ENCODE assay signal across 7 mouse cellular contexts in the genomic region with DNA sequence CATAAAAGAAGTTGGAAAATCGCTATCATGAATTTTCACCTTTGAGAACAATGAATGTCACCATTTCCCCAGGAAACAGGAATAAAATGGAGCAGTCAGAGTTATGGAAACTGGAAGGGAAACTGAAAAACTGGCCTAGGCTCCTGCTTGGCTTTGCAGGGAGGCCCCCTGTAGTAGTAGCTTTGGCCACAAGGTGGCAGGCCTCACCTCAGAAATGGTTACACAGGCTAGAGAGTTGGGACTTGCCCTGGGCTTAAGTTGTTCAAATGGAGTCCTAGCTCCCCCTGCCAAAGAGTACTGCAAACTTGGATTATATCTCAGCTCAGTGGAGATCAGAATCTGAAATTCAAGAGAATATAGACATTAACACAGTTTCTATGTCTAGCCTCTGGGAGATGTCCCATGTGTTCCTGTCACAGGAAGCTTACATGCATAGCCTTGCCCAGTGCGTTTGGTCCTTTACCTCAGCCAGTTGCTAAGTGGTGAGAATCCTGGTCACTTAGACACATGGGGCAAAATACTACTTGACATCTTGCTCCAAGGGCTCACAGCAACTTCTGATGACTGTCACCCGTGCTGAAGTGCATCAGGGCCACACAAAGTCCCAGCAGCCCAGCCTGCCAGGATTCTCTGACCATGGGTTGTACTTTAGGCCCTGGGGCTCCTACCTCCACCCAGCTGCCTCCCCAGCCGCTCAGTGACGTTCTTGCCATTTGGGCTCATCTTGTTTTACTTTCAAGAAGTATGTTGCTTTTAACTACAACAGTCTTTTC. TPM values are rescaled to one million over a fixed set of nuclear protein-coding genes. Genes with fewer than 3 reads are reported as not detected.
DNase-seq lines count a peak whose midpoint lies in the region; ATAC-seq lines count a peak whose summit lies in the region.

No protein-coding gene starts in this region.

- H3K27me3 ChIP-seq in intestine, embryonic 16.5 days (replicated peaks; ENCODE audit: control insufficient read depth, insufficient read depth, low read length): no peaks in the 10 kb centered on the region
- H3K27me3 ChIP-seq in midbrain, embryonic 13.5 days: no peaks in the 10 kb centered on the region

- intact Hi-C loops in left cerebral cortex, postnatal 25 days (cut with DNase I): loop anchor here (1.0 kb wide), 2 partner anchors 146 to 153 kb away; partner anchors contain the start of genes Nxn and Timm22

- 0 out of 2 replicates have a peak overlapping the region, but pooled peaks have one; percentile 5 for H3K27ac ChIP-seq in intestine, embryonic 16.5 days (ENCODE audit: low read length)
- H3K27ac ChIP-seq in midbrain, embryonic 13.5 days: no peak overlapping the region

- no peaks in the 10 kb centered on the region for H3K36me3 ChIP-seq in intestine, embryonic 16.5 days (ENCODE audit: control insufficient read depth, insufficient read depth, low read length)
- H3K36me3 ChIP-seq in midbrain, embryonic 13.5 days: peaks cover 42% of the 10 kb centered on the region

- peak; percentile 85 to 96 for DNase-seq in adrenal gland, adult (ENCODE audit: inconsistent age in 2 of 2, low spot score in 1 of 2)
- DNase-seq in embryo, embryonic 10.5 days (ENCODE audit: low spot score): peak; percentile 91
- peak; percentile 76 for DNase-seq in gastrocnemius, postnatal 25 days
- DNase-seq in left cerebral cortex, postnatal 25 days (ENCODE audit: low spot score in 2 of 2): peak; percentile 81 to 85
- DNase-seq in skeletal muscle tissue, adult 2 months (ENCODE audit: low read depth, low spot score): peak; percentile 72

- ATAC-seq in intestine, embryonic 16.5 days: peak; percentile 83
- ATAC-seq in midbrain, embryonic 13.5 days: peak; percentile 86

- peaks cover 9% of the 10 kb centered on the region; the same call in 1 of the 2 replicates for H3K4me1 ChIP-seq in intestine, embryonic 16.5 days (ENCODE audit: control insufficient read depth, insufficient read depth, low read length)
- peaks cover 11% of the 10 kb centered on the region; the same call in 1 of the 2 replicates for H3K4me1 ChIP-seq in midbrain, embryonic 13.5 days (replicated peaks)

- H3K4me3 ChIP-seq in intestine, embryonic 16.5 days (ENCODE audit: low read length): no peak overlapping the region
- no peak overlapping the region for H3K4me3 ChIP-seq in midbrain, embryonic 13.5 days (replicated peaks)

- 42% methylated on average over 5 of the region's 5 CpGs for WGBS in intestine, embryonic 16.5 days
- 59% methylated on average over 5 of the region's 5 CpGs for WGBS in midbrain, embryonic 13.5 days

- H3K4me2 ChIP-seq in intestine, embryonic 16.5 days (ENCODE audit: low read depth, low read length): no peak overlapping the region
- H3K4me2 ChIP-seq in midbrain, embryonic 13.5 days (replicated peaks): no peak overlapping the region

- H3K9ac ChIP-seq in intestine, embryonic 16.5 days (ENCODE audit: low read depth, low read length): 0 out of 2 replicates have a peak overlapping the region, but pooled peaks have one; percentile 5
- H3K9ac ChIP-seq in midbrain, embryonic 13.5 days (replicated peaks): no peak overlapping the region

- H3K9me3 ChIP-seq in intestine, embryonic 16.5 days (ENCODE audit: control insufficient read depth, low read length): no peaks in the 10 kb centered on the region
- H3K9me3 ChIP-seq in midbrain, embryonic 13.5 days: no peaks in the 10 kb centered on the region

RNA-seq across cellular contexts. Expression of gene Glod4, which starts 9.8 kb away (rescaled TPM):
- total RNA-seq in gastrocnemius, postnatal 25 days (2021): 10 to 100 TPM; 19.7 to 20.4 TPM
- polyA plus RNA-seq in intestine, embryonic 16.5 days (2015; fragmentation: Nextera tagmentation; extraction: Ambion mirVana): 119 and 129 TPM in 2 replicates
- total RNA-seq in left cerebral cortex, postnatal 25 days (2021): 10 to 100 TPM; 49.2 to 55.2 TPM
- 128 TPM in 2 replicates for polyA plus RNA-seq in midbrain, embryonic 13.5 days (2015; fragmentation: Nextera tagmentation; extraction: Ambion mirVana)

RNA-seq across cellular contexts. Expression of gene Mrm3, which starts 9.8 kb away (rescaled TPM):
- 10 to 100 TPM; 11.9 to 13.7 TPM for total RNA-seq in gastrocnemius, postnatal 25 days (2021)
- polyA plus RNA-seq in intestine, embryonic 16.5 days (2015; fragmentation: Nextera tagmentation; extraction: Ambion mirVana): 22.9 and 29.2 TPM in 2 replicates
- 10 to 100 TPM; 16.8 to 18.3 TPM for total RNA-seq in left cerebral cortex, postnatal 25 days (2021)
- polyA plus RNA-seq in midbrain, embryonic 13.5 days (2015; fragmentation: Nextera tagmentation; extraction: Ambion mirVana): 18.6 and 19.0 TPM in 2 replicates

RNA-seq across cellular contexts. Expression of gene Gemin4, which starts 35.9 kb away (rescaled TPM):
- total RNA-seq in gastrocnemius, postnatal 25 days (2021): 1 to 10 TPM; 1.4 to 1.5 TPM
- 26.6 and 29.4 TPM in 2 replicates for polyA plus RNA-seq in intestine, embryonic 16.5 days (2015; fragmentation: Nextera tagmentation; extraction: Ambion mirVana)
- total RNA-seq in left cerebral cortex, postnatal 25 days (2021): 1 to 10 TPM; 4.6 to 8.8 TPM
- 15.7 and 21.5 TPM in 2 replicates for polyA plus RNA-seq in midbrain, embryonic 13.5 days (2015; fragmentation: Nextera tagmentation; extraction: Ambion mirVana)

RNA-seq across cellular contexts. Expression of gene Dbil5, which starts 35.9 kb away (rescaled TPM):
- total RNA-seq in gastrocnemius, postnatal 25 days (2021): under 1 TPM in 1 of 2 experiments, not detected in 1; 0.51 TPM
- polyA plus RNA-seq in intestine, embryonic 16.5 days (2015; fragmentation: Nextera tagmentation; extraction: Ambion mirVana): 0.86 and 1.1 TPM in 2 replicates
- total RNA-seq in left cerebral cortex, postnatal 25 days (2021): 1 to 10 TPM; 1.1 to 1.6 TPM
- polyA plus RNA-seq in midbrain, embryonic 13.5 days (2015; fragmentation: Nextera tagmentation; extraction: Ambion mirVana): 0.50 and 1.00 TPM in 2 replicates
